Comparison of ENCODE assay signal across 10 mouse cellular contexts in the genomic region with DNA sequence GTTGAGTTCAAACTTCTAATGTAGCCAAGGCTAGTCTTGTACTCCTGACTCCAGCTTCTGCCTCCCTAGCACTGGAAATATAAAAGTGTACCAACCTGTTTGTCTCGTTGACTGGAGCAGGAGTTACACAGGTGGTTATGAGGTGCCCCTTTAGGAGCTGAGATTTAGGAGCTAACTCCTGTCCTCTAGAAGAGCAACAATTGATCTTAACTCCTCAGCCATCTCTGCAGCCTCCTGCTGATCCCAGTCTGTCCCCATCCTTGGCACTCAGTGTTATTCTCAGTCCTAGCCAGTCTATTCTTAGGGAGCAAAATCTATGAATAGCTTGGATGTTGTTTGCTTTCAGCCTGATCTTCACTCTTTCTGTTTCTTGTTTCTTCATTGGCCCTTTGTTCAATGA. TPM values are rescaled to one million over a fixed set of nuclear protein-coding genes. Genes with fewer than 3 reads are reported as not detected.
DNase-seq lines count a peak whose midpoint lies in the region; ATAC-seq and TF ChIP-seq lines count a peak whose summit lies in the region.
"Had no signal": no experiment of that assay in that cellular context is flagged by ENCODE, and none has a peak within 500 bp of the region (broad histone marks: within the 10 kb centered on the region; RNA-seq: fewer than 3 reads in every experiment).

No protein-coding gene starts in this region.

- H3K27ac ChIP-seq in heart, adult 2 months = peak overlapping the region; percentile 99
- no peak overlapping the region; the same call in 1 of the 2 replicates for H3K27ac ChIP-seq in embryonic facial prominence, embryonic 15.5 days (replicated peaks)
- no peak overlapping the region for H3K27ac ChIP-seq in neural tube, embryonic 15.5 days (replicated peaks)
- no peak overlapping the region for H3K27ac ChIP-seq in midbrain, embryonic 14.5 days (replicated peaks; ENCODE audit: low read depth, low read length)
- H3K27ac ChIP-seq: hindbrain, embryonic 15.5 days had no signal

- 10% methylated on average over 1 of the region's 1 CpGs for WGBS in heart, adult 2 months
- WGBS in lung, adult 2 months = 0% methylated on average over 1 of the region's 1 CpGs
- 55% methylated on average over 1 of the region's 1 CpGs for WGBS in embryonic facial prominence, embryonic 15.5 days
- 85% methylated on average over 1 of the region's 1 CpGs for WGBS in neural tube, embryonic 15.5 days
- WGBS in midbrain, embryonic 14.5 days = 76% methylated on average over 1 of the region's 1 CpGs

- TF ChIP-seq POLR2A in heart, adult 2 months (IDR thresholded peaks at IDR 0.05; ENCODE audit: insufficient read depth, low read depth, low read length) = peak; percentile 66
- TF ChIP-seq POLR2A in lung, adult 2 months (IDR thresholded peaks at IDR 0.05; ENCODE audit: borderline replicate concordance, extremely low read depth, low read depth, low read length) = no peak

- no peak for TF ChIP-seq CTCF in heart, adult 2 months (IDR thresholded peaks at IDR 0.05)
- no peak for TF ChIP-seq CTCF in lung, adult 2 months (IDR thresholded peaks at IDR 0.05; ENCODE audit: insufficient read depth, low read length)

- H3K36me3 ChIP-seq in heart, adult 2 months (ENCODE audit: control insufficient read depth, insufficient read depth, low read length) = peaks cover 41% of the 10 kb centered on the region
- H3K36me3 ChIP-seq in embryonic facial prominence, embryonic 15.5 days = peaks cover 9% of the 10 kb centered on the region; the same call in 1 of the 2 replicates
- no peaks in the 10 kb centered on the region for H3K36me3 ChIP-seq in neural tube, embryonic 15.5 days
- H3K36me3 ChIP-seq in midbrain, embryonic 14.5 days (ENCODE audit: control insufficient read depth, insufficient read depth, low read length) = no peaks in the 10 kb centered on the region
- H3K36me3 ChIP-seq: hindbrain, embryonic 15.5 days had no signal

- peak; percentile 58; the same call in 1 of the 2 replicates for TF ChIP-seq EP300 in heart, adult 2 months (IDR thresholded peaks at IDR 0.05; ENCODE audit: insufficient read depth, low read depth, low read length)

- H3K4me2 ChIP-seq in embryonic facial prominence, embryonic 15.5 days (replicated peaks) = peak overlapping the region; percentile 31
- peak overlapping the region; percentile 22; the same call in 1 of the 2 replicates for H3K4me2 ChIP-seq in neural tube, embryonic 15.5 days
- no peak overlapping the region for H3K4me2 ChIP-seq in midbrain, embryonic 14.5 days (ENCODE audit: low read length)

- H3K9me3 ChIP-seq in embryonic facial prominence, embryonic 15.5 days (replicated peaks) = no peaks in the 10 kb centered on the region
- no peaks in the 10 kb centered on the region for H3K9me3 ChIP-seq in neural tube, embryonic 15.5 days (replicated peaks)
- H3K9me3 ChIP-seq in midbrain, embryonic 14.5 days (ENCODE audit: control insufficient read depth, low read length) = no peaks in the 10 kb centered on the region
- H3K9me3 ChIP-seq: hindbrain, embryonic 15.5 days had no signal

- no peak for ATAC-seq in embryonic facial prominence, embryonic 15.5 days (ENCODE audit: insufficient number of reproducible peaks, low FRiP score, low TSS enrichment, low read depth)
- no peak for ATAC-seq in neural tube, embryonic 15.5 days (ENCODE audit: low FRiP score)
- no peak for ATAC-seq in midbrain, embryonic 14.5 days (ENCODE audit: low FRiP score, low TSS enrichment)

- H3K27me3 ChIP-seq in heart, adult 2 months (ENCODE audit: control insufficient read depth, insufficient read depth, low read length) = no peaks in the 10 kb centered on the region
- no peaks in the 10 kb centered on the region for H3K27me3 ChIP-seq in embryonic facial prominence, embryonic 15.5 days
- no peaks in the 10 kb centered on the region for H3K27me3 ChIP-seq in neural tube, embryonic 15.5 days (replicated peaks)
- no peaks in the 10 kb centered on the region for H3K27me3 ChIP-seq in midbrain, embryonic 14.5 days (ENCODE audit: control insufficient read depth, insufficient read depth, low read length)
- H3K27me3 ChIP-seq: hindbrain, embryonic 15.5 days had no signal

- intact Hi-C loops in heart, adult 2 months (cut with DNase I) = loop anchor here (10.0 kb wide), 2 partner anchors 288 to 352 kb away; a partner anchor contains a TSS
- intact Hi-C loops in heart, postnatal 10 days (cut with DNase I) = loop anchor here (10.0 kb wide), 2 partner anchors 198 to 288 kb away; a partner anchor contains a TSS
- intact Hi-C loops in left cerebral cortex, postnatal 4 days (cut with DNase I) = no loop called here

- peak overlapping the region; percentile 64 for H3K9ac ChIP-seq in heart, adult 2 months (ENCODE audit: low read depth, low read length)
- no peak overlapping the region for H3K9ac ChIP-seq in embryonic facial prominence, embryonic 15.5 days
- no peak overlapping the region for H3K9ac ChIP-seq in neural tube, embryonic 15.5 days (replicated peaks)
- no peak overlapping the region for H3K9ac ChIP-seq in midbrain, embryonic 14.5 days (replicated peaks; ENCODE audit: low read length)
- H3K9ac ChIP-seq: hindbrain, embryonic 15.5 days had no signal

- H3K4me3 ChIP-seq in heart, adult 2 months = peak overlapping the region; percentile 84
- H3K4me3 ChIP-seq in lung, adult 2 months (replicated peaks; ENCODE audit: extremely low read depth, low read depth, low read length) = peak overlapping the region; percentile 87
- H3K4me3 ChIP-seq in embryonic facial prominence, embryonic 15.5 days (replicated peaks) = peak overlapping the region; percentile 9; the same call in 1 of the 2 replicates
- H3K4me3 ChIP-seq in neural tube, embryonic 15.5 days (replicated peaks) = no peak overlapping the region
- H3K4me3 ChIP-seq in midbrain, embryonic 14.5 days (replicated peaks; ENCODE audit: low read depth, low read length) = no peak overlapping the region
- H3K4me3 ChIP-seq: hindbrain, embryonic 15.5 days had no signal

- peaks cover 1% of the 10 kb centered on the region; the same call in 1 of the 2 replicates for H3K79me2 ChIP-seq in heart, adult 2 months (replicated peaks; ENCODE audit: control insufficient read depth, insufficient read depth, low read length)

- H3K4me1 ChIP-seq in heart, adult 2 months (ENCODE audit: control insufficient read depth, insufficient read depth, low read length) = peaks cover 6% of the 10 kb centered on the region
- H3K4me1 ChIP-seq in lung, adult 2 months (ENCODE audit: control insufficient read depth, insufficient read depth, low read length) = peaks cover 4% of the 10 kb centered on the region
- no peaks in the 10 kb centered on the region for H3K4me1 ChIP-seq in embryonic facial prominence, embryonic 15.5 days
- H3K4me1 ChIP-seq in neural tube, embryonic 15.5 days = peaks cover 4% of the 10 kb centered on the region
- peaks cover 6% of the 10 kb centered on the region; the same call in 1 of the 2 replicates for H3K4me1 ChIP-seq in midbrain, embryonic 14.5 days (ENCODE audit: control insufficient read depth, insufficient read depth, low read length)
- H3K4me1 ChIP-seq: hindbrain, embryonic 15.5 days had no signal

- no peak for DNase-seq in heart, adult 2 months
- no peak for DNase-seq in heart, postnatal 10 days
- no peak for DNase-seq in lung, adult 2 months
- DNase-seq in lung, postnatal 10 days = no peak
- DNase-seq in left cerebral cortex, postnatal 4 days = no peak
- no peak for DNase-seq in midbrain, embryonic 14.5 days
- DNase-seq: adrenal gland, postnatal 10 days had no signal

RNA-seq across cellular contexts. Expression of a gene that starts 2.1 kb away (rescaled TPM):
- total RNA-seq in heart, adult 2 months (2021) = 10 to 100 TPM; 28.7 to 40.7 TPM
- polyA plus RNA-seq in heart, adult 2 months (2012; rRNA removed) = 32.4 and 47.0 TPM in 2 replicates
- total RNA-seq in heart, postnatal 10 days (2021) = 10 to 100 TPM; 28.8 to 38.7 TPM
- polyA plus RNA-seq in lung, adult 2 months (2012; rRNA removed) = 103 and 250 TPM in 2 replicates
- 0.46 and 0.80 TPM in 2 replicates for polyA plus RNA-seq in embryonic facial prominence, embryonic 15.5 days (2015; fragmentation: Nextera tagmentation; extraction: Ambion mirVana)
- 0.24 and 0.40 TPM in 2 replicates for polyA plus RNA-seq in neural tube, embryonic 15.5 days (2015; fragmentation: Nextera tagmentation; extraction: Ambion mirVana)
- 1 to 10 TPM; 4.0 to 5.4 TPM for total RNA-seq in left cerebral cortex, postnatal 4 days (2021)
- 0.17 TPM in 1 of 2 replicates, not detected in the other for polyA plus RNA-seq in midbrain, embryonic 14.5 days (2014; fragmentation: Nextera tagmentation; extraction: Ambion mirVana)

Comparison
In these comparisons a context has a peak if more than half of its experiments do, and no peak if none do; other contexts are left out.
1. H3K4me3 ChIP-seq: peak in heart, adult 2 months (single experiment), lung, adult 2 months (single experiment) and embryonic facial prominence, embryonic 15.5 days (single experiment); none in neural tube, embryonic 15.5 days (single experiment) and midbrain, embryonic 14.5 days (single experiment).
2. RNA of a gene that starts 2.1 kb away (polyA plus RNA-seq): 103 to 250 TPM in lung, adult 2 months and 32.4 to 47.0 TPM in heart, adult 2 months; 0.46 to 0.80 TPM in embryonic facial prominence, embryonic 15.5 days, 0.24 to 0.40 TPM in neural tube, embryonic 15.5 days and 0.17 TPM in midbrain, embryonic 14.5 days; every median in the first group is over 10 times any median in the second.